Mouse (Mus musculus) ovary, postnatal 36 days (tissue): ENCODE data around the gene Slc13a3.
A peak's percentile ranks its signal among the peaks of the same experiment; 100 is the strongest.

Source experiments
- DNase-seq: peaks from one replicate; pipeline ENCODE4 v3.0.0; 2022; ENCODE audit warnings: low spot score, mixed read lengths

The Slc13a3 gene

GRCm38 (mm10) chr2:165413884-165414283 lies 59.1 kb downstream of the Slc13a3 start:
- DNase-seq = no peak

- DNase-seq = peak; percentile 83
These were observed 65.2 kb downstream of the Slc13a3 start for GRCm38 (mm10) chr2:165407700-165408301.

- DNase-seq = no peak
These were observed 67.7 kb downstream of the Slc13a3 start for GRCm38 (mm10) chr2:165405351-165405750.

GRCm38 (mm10) chr2:165404951-165405350 lies 68.1 kb downstream of the Slc13a3 start:
- no peak for DNase-seq

- DNase-seq = no peak
These were observed 74.8 kb downstream of the Slc13a3 start for GRCm38 (mm10) chr2:165398164-165398785.

GRCm38 (mm10) chr2:165397502-165398163 lies 75.4 kb downstream of the Slc13a3 start:
- peak; percentile 39 for DNase-seq

- no peak for DNase-seq
These were observed 76.1 kb downstream of the Slc13a3 start for GRCm38 (mm10) chr2:165396831-165397501.

GRCm38 (mm10) chr2:165392156-165392555 lies 80.9 kb downstream of the Slc13a3 start:
- no peak for DNase-seq

GRCm38 (mm10) chr2:165391561-165391960 lies 81.5 kb downstream of the Slc13a3 start:
- DNase-seq = peak; percentile 43

GRCm38 (mm10) chr2:165389299-165389952 lies 83.6 kb downstream of the Slc13a3 start:
- no peak for DNase-seq

GRCm38 (mm10) chr2:165387844-165388495 lies 85.1 kb downstream of the Slc13a3 start, which contains the start of gene Zfp334:
Zfp334 (minus strand) TSS chr2:165388259.
- peak; percentile 95 for DNase-seq

- DNase-seq = no peak
These were observed 85.7 kb downstream of the Slc13a3 start for GRCm38 (mm10) chr2:165387370-165387769.

GRCm38 (mm10) chr2:165380050-165380449 lies 93.0 kb downstream of the Slc13a3 start:
- DNase-seq = no peak

- DNase-seq = no peak
These were observed 97.0 kb downstream of the Slc13a3 start for GRCm38 (mm10) chr2:165376001-165376400.

GRCm38 (mm10) chr2:165375478-165375877 lies 97.6 kb downstream of the Slc13a3 start:
- no peak for DNase-seq

- no peak for DNase-seq
These were observed 102.0 kb downstream of the Slc13a3 start for GRCm38 (mm10) chr2:165371066-165371465.

- DNase-seq = no peak
These were observed 102.7 kb downstream of the Slc13a3 start for GRCm38 (mm10) chr2:165370348-165370747.

- DNase-seq = no peak
These were observed 104.5 kb downstream of the Slc13a3 start, which contains the start of gene Zfp663 for GRCm38 (mm10) chr2:165368496-165368895. Zfp663 (minus strand) TSS chr2:165368729.

- no peak for DNase-seq
These were observed 105.1 kb downstream of the Slc13a3 start for GRCm38 (mm10) chr2:165367868-165368439.

GRCm38 (mm10) chr2:165367047-165367520 lies 105.9 kb downstream of the Slc13a3 start:
- DNase-seq = peak; percentile 46
